Mouse (Mus musculus): Measurements from ENCODE around the gene Ucp3. TPM values are rescaled to one million over a fixed set of nuclear protein-coding genes. Genes with fewer than 3 reads are reported as not detected.

The Ucp3 gene
- total RNA-seq, 2 experiments from 2014 or later: 2.9 TPM

DNA sequence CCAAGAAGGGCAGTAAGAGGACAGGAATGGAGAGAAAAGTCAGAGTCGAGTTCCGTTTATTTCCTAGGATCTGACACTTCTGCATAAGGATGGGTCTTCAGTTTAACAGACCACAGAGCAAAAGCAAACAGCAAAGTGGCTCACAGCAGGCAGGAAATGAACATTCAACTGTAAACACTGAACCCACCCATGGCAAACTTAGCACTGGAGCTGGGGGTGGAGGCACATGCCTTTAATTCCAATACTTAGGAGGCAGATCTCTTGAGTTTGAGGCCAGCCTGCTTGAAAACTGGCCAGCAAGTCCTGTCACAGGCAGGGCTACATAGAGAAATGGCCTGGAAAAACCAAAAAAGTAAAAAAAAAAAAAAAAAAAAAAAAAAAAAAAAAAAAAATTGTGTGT lies 60.7 kb downstream of the Ucp3 start:
- Histone ChIP-seq H3K27ac (no peak overlapping the region), H3K4me3 (no peak overlapping the region)
- TF ChIP-seq CTCF (IDR thresholded peaks at IDR 0.05): no peak
- DNase-seq (ENCODE audit: extremely low spot score in 1 of 2, low spot score in 2 of 2): no peak
- intact Hi-C loops (cut with DNase I): no loop called here

DNA sequence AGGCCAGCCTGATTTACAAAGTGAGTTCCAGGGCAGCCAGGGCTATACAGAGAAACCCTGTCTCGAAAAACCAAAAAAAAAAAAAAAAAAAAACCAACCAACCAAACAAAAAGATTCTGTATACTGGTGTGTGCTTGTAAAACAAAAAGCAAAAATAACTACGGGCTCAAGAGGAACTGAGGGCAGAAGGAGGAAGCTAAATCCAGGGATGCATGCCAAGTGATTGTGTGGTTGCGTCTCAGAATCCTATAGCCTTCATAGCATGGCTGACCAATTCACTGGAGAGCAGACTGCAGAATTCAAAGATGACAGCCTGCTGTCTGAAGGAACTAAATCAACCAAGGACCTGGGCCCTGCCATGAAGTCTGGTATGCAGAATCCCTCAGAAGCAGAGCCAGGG lies 61.4 kb downstream of the Ucp3 start:
- H3K4me3 ChIP-seq: no peak overlapping the region
- no peak overlapping the region for H3K27ac ChIP-seq
- no peak for DNase-seq (ENCODE audit: extremely low spot score in 1 of 2, low spot score in 2 of 2)
- no peak for TF ChIP-seq CTCF (IDR thresholded peaks at IDR 0.05)
- intact Hi-C loops (cut with DNase I): no loop called here

DNA sequence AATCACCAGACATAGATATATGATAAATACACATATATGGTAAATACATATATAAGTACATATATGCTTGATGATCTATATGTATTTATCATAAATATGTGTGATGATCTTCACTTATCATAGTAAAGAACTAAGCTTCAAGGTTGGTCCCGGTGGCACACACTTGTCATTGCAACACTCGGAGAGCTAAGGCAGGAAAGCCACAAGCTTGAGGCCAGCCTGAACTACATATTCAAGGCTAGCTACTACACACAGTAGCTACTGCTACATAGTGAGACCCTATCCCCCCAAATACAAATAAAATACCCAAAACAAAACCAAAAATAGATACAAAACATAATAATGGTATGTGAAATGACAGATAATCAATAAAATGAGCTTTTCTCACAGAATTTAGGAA lies 63.0 kb downstream of the Ucp3 start:
- intact Hi-C loops (cut with DNase I): loop anchor here (5.0 kb wide), 2 partner anchors 46 to 71 kb away; partner anchors contain the start of genes Mrpl48 and Rab6a
- Histone ChIP-seq H3K4me3 (no peak overlapping the region), H3K27ac (no peak overlapping the region)
- TF ChIP-seq CTCF (IDR thresholded peaks at IDR 0.05): no peak
- DNase-seq (ENCODE audit: extremely low spot score in 1 of 2, low spot score in 2 of 2): no peak

Other genes starting within 250 kb of the Ucp3 start
- gene Pgm2l1, start 245.6 kb upstream of the Ucp3 start, total RNA-seq (2021): 100 to 1,000 TPM; 278 to 282 TPM
- gene P4ha3, start 187.5 kb upstream of the Ucp3 start, total RNA-seq (2021): 1 to 10 TPM; 6.5 to 8.5 TPM
- gene C2cd3, start 100.8 kb upstream of the Ucp3 start, total RNA-seq (2021): 10 to 100 TPM; 25.3 to 28.8 TPM
- gene Ppme1, start 100.7 kb upstream of the Ucp3 start, total RNA-seq (2021): 100 to 1,000 TPM; 220 to 230 TPM
- 10 to 100 TPM; 69.0 to 79.3 TPM for gene Ucp2, start 20.3 kb downstream of the Ucp3 start, total RNA-seq (2021)
- under 1 TPM; 0.28 to 0.50 TPM for gene Dnajb13, start 42.0 kb downstream of the Ucp3 start, total RNA-seq (2021)
- gene Coa4, start 64.1 kb downstream of the Ucp3 start, total RNA-seq (2021): 10 to 100 TPM in 1 of 2 experiments, 1 to 10 TPM in 1; 9.3 to 12.3 TPM
- gene Rab6a, start 134.4 kb downstream of the Ucp3 start, total RNA-seq (2021): 100 to 1,000 TPM; 394 to 436 TPM
- 10 to 100 TPM; 73.3 to 78.9 TPM for gene Mrpl48, start 135.3 kb downstream of the Ucp3 start, total RNA-seq (2021)
- 100 to 1,000 TPM; 139 to 153 TPM for gene Plekhb1, start 189.4 kb downstream of the Ucp3 start, total RNA-seq (2021)
- 100 to 1,000 TPM; 215 to 220 TPM for gene Fam168a, start 233.6 kb downstream of the Ucp3 start, total RNA-seq (2021)

All from left cerebral cortex, adult 2 months (tissue).